Comparison of ENCODE assay signal across 8 mouse cellular contexts in the genomic region with DNA sequence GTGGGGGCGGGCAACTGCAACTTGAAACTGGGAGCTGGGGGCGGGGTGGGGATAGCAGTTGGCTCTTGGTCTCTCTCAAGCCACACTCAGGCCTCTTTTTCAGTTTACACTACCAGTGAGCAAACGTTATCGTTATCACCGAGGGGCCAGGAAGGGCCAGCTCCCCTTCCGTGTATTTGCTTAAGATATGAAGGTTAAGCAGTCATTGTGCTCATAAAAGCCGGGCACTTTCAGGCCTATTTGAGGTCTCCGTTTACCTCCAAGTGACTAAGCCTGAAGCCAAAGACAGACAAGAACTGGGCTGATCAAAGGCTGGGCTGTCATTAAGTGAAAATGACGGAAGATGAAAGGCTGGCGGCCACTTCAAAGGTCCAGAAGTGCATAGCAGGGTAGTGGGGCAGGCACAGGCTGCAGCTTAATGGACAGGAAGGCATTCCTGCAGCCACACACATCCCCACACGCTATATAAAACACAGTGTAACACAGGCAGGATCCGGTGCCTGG.
DNase-seq lines count a peak whose midpoint lies in the region; ATAC-seq lines count a peak whose summit lies in the region.

No protein-coding gene starts in this region.

- H3K27ac ChIP-seq in embryonic facial prominence, embryonic 14.5 days (replicated peaks; ENCODE audit: low read depth, low read length), result peak overlapping the region; percentile 83
- H3K27ac ChIP-seq in intestine, embryonic 14.5 days (ENCODE audit: low read depth), result 0 out of 2 replicates have a peak overlapping the region, but pooled peaks have one; percentile 9

- H3K9me3 ChIP-seq in embryonic facial prominence, embryonic 14.5 days (ENCODE audit: control insufficient read depth, low read length), result no peaks in the 10 kb centered on the region
- no peaks in the 10 kb centered on the region for H3K9me3 ChIP-seq in intestine, embryonic 14.5 days (ENCODE audit: control insufficient read depth, low read length)

- peak overlapping the region; percentile 43 for H3K4me2 ChIP-seq in embryonic facial prominence, embryonic 14.5 days (ENCODE audit: low read depth, low read length)
- H3K4me2 ChIP-seq in intestine, embryonic 14.5 days (ENCODE audit: low read length), result peak overlapping the region; percentile 21

- H3K27me3 ChIP-seq in embryonic facial prominence, embryonic 14.5 days (replicated peaks; ENCODE audit: control insufficient read depth, insufficient read depth, low read length), result no peaks in the 10 kb centered on the region
- H3K27me3 ChIP-seq in intestine, embryonic 14.5 days (replicated peaks; ENCODE audit: control insufficient read depth, insufficient read depth, low read length), result no peaks in the 10 kb centered on the region

- WGBS in embryonic facial prominence, embryonic 14.5 days, result 7% methylated on average over 12 of the region's 12 CpGs
- WGBS in intestine, embryonic 14.5 days, result 4% methylated on average over 12 of the region's 12 CpGs

- H3K4me1 ChIP-seq in embryonic facial prominence, embryonic 14.5 days (ENCODE audit: control insufficient read depth, insufficient read depth, low read length), result peaks cover 46% of the 10 kb centered on the region
- H3K4me1 ChIP-seq in intestine, embryonic 14.5 days (replicated peaks; ENCODE audit: control insufficient read depth, insufficient read depth, low read length), result peaks cover 40% of the 10 kb centered on the region

- ATAC-seq in embryonic facial prominence, embryonic 14.5 days (ENCODE audit: low read depth), result peak; percentile 58
- peak; percentile 83 for ATAC-seq in intestine, embryonic 14.5 days (replicated peaks; ENCODE audit: low FRiP score, low TSS enrichment, low read depth)

- peak; percentile 17 for DNase-seq in kidney, adult 18-20 months
- DNase-seq in kidney, postnatal 14 days, result no peak
- peak; percentile 69 for DNase-seq in embryonic facial prominence, embryonic 14.5 days (ENCODE audit: low spot score)
- DNase-seq in intestine, embryonic 14.5 days (ENCODE audit: low spot score), result peak; percentile 90
- peak; percentile 83 for DNase-seq in lung, postnatal 25 days (ENCODE audit: low spot score)
- DNase-seq in left cerebral cortex, adult 18-20 months (ENCODE audit: low spot score in 2 of 2), result no peak
- DNase-seq in spleen, adult 18-20 months, result no peak
- no peak for DNase-seq in B cell, adult 2 months

- H3K9ac ChIP-seq in embryonic facial prominence, embryonic 14.5 days (ENCODE audit: low read depth, low read length), result peak overlapping the region; percentile 1; the same call in 1 of the 2 replicates
- H3K9ac ChIP-seq in intestine, embryonic 14.5 days (ENCODE audit: low read length), result no peak overlapping the region

- H3K4me3 ChIP-seq in embryonic facial prominence, embryonic 14.5 days (ENCODE audit: low read depth, low read length), result no peak overlapping the region
- H3K4me3 ChIP-seq in intestine, embryonic 14.5 days (ENCODE audit: low read depth, low read length), result no peak overlapping the region

- peaks cover 16% of the 10 kb centered on the region; the same call in 1 of the 2 replicates for H3K36me3 ChIP-seq in embryonic facial prominence, embryonic 14.5 days (ENCODE audit: control insufficient read depth, insufficient read depth, low read length)
- H3K36me3 ChIP-seq in intestine, embryonic 14.5 days (ENCODE audit: control insufficient read depth, insufficient read depth, low read length), result peaks cover 7% of the 10 kb centered on the region

Comparison
In these comparisons a context has a peak if more than half of its experiments do, and no peak if none do; other contexts are left out.
1. DNase-seq: peak in kidney, adult 18-20 months (single experiment), embryonic facial prominence, embryonic 14.5 days (single experiment), intestine, embryonic 14.5 days (single experiment) and lung, postnatal 25 days (single experiment); none in kidney, postnatal 14 days (single experiment), left cerebral cortex, adult 18-20 months (0 of 2), spleen, adult 18-20 months (0 of 2) and B cell, adult 2 months (0 of 2).